Mouse (Mus musculus) heart, postnatal 0 days (tissue): ENCODE measurements around the gene Gm37240.

Experiments used
- CTCF ChIP-seq: IDR thresholded peaks from 2 replicates; pipeline ENCODE4 v1.5.1; 2016; ENCODE audit warnings: antibody characterized with exemption, control low read depth, low read depth
- EP300 ChIP-seq: IDR thresholded peaks from 2 replicates; pipeline ENCODE4 v1.6.1; 2016; ENCODE audit warnings: antibody characterized with exemption, low read depth

DNA sequence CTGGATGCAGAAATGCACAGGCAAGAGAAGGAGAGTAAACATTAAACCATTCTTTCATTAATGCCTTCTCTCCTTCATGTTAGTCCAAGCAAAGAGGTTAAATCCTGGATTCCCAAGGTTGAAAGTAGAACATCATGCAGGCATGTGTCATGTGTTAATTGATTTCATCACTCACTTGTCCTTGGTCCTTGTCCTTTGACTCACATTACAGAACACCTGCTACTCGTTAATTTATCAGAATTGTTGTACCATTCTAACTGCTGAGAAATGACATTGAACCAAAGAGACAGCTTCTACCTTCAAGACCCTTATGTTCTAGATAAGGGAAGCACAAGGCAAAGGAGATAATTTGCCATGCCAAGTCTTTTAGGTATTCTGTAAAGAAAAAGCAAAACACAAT is 835.1 kb downstream of the Gm37240 start:
- TF ChIP-seq CTCF (no peak), EP300 (no peak)
